Mouse (Mus musculus): ENCODE results near the gene Nos1ap.

DNA sequence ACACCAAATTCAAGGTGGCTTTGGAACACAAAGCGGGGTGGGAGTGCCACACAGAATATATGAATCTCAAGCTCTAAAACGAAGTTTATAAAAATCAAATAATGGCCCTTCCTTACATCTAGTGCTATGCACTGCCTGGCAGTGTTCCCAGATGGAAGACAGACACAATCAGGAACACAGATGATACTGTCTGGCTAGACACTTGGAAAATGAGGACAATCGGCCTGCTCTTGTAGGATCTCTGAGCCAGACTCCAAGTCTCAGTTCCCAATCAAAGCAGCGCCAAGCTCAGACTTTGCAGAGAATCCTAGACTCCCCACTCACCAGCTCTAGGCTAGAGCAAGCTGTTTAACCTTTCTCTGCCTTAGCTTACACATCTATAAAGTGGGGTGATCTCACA, 85.3 kb downstream of the Nos1ap start:
- TF ChIP-seq CTCF (IDR thresholded peaks at IDR 0.05; ENCODE audit: extremely low read depth, insufficient read depth, low read length) (no peak), POLR2A (IDR thresholded peaks at IDR 0.05; ENCODE audit: extremely low read depth, insufficient read depth, low read length) (no peak)
